Mouse (Mus musculus): ENCODE data around the gene Gm8660. TPM values are rescaled to one million over a fixed set of nuclear protein-coding genes. Genes with fewer than 3 reads are reported as not detected.
"Not testable (repeated sequence)": the region's sequence is repeated elsewhere in the genome, so short reads cannot be mapped to it uniquely, and the experiment has no call there.

The Gm8660 gene
- polyA plus RNA-seq (2015; fragmentation: Nextera tagmentation; extraction: Ambion mirVana) = not detected in 2 replicates

GRCm38 (mm10) chr7:22370939-22371338, at the start of gene Gm8660:
Gm8660 (minus strand) TSS chr7:22371039.
- ATAC-seq (ENCODE audit: low read depth); H3K9me3 ChIP-seq (replicated peaks); H3K4me1 ChIP-seq (replicated peaks); H3K9ac ChIP-seq; H3K4me2 ChIP-seq; H3K4me3 ChIP-seq (replicated peaks); H3K27ac ChIP-seq; DNase-seq; H3K36me3 ChIP-seq; H3K27me3 ChIP-seq: not testable (repeated sequence)
- WGBS (ENCODE audit: insufficient replicate concordance) = no CpG with 5 or more reads among the region's 1 CpGs

- WGBS (ENCODE audit: insufficient replicate concordance) = no CpG with 5 or more reads among the region's 3 CpGs
Observed at GRCm38 (mm10) chr7:22413283-22413682, 42.4 kb upstream of the Gm8660 start, which contains the start of gene Vmn1r148. Vmn1r148 (plus strand) TSS chr7:22413583.

DNA sequence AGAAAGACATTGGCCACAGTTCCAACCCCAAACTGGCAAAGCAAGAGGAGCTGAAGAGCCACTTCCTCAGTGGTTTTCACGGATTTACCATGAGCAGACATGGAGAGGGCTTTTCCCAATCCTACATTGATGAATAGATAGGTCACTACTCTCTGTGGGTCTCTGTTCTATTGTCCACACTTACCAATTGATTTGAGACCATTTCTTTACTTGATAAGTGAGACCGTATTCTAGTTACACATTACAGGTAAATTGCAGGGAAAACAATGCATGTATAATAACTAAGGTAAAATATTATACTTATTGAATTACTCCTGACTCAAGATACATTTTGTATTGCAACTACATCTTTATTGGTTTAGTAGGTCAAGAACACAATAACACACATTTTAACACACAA, 41.2 kb downstream of the Gm8660 start, which contains the start of gene Gm4187:
Gene Gm4187 (minus strand): TSS at position 101 of the 400 bp plus-strand sequence.
- not testable (repeated sequence) for H3K27me3 ChIP-seq; ATAC-seq (ENCODE audit: low read depth); H3K4me2 ChIP-seq; H3K4me1 ChIP-seq (replicated peaks); H3K9me3 ChIP-seq (replicated peaks); H3K36me3 ChIP-seq; DNase-seq; H3K27ac ChIP-seq; H3K9ac ChIP-seq; H3K4me3 ChIP-seq (replicated peaks)
- WGBS (ENCODE audit: insufficient replicate concordance) = no CpG with 5 or more reads among the region's 2 CpGs

More at GRCm38 (mm10) chr7:22413283-22413682, 42.4 kb upstream of the Gm8660 start, which contains the start of gene Vmn1r148:
- not testable (repeated sequence) for H3K27ac ChIP-seq; H3K27me3 ChIP-seq; H3K9me3 ChIP-seq (replicated peaks); H3K36me3 ChIP-seq; H3K4me1 ChIP-seq (replicated peaks); ATAC-seq (ENCODE audit: low read depth); H3K9ac ChIP-seq; H3K4me3 ChIP-seq (replicated peaks); H3K4me2 ChIP-seq; DNase-seq

Other genes with a start within 250 kb of the Gm8660 start
- gene Gm10666, start 236.3 kb downstream of the Gm8660 start, polyA plus RNA-seq (2015; fragmentation: Nextera tagmentation; extraction: Ambion mirVana) = not detected in 2 replicates
- gene Vmn1r142, start 207.0 kb downstream of the Gm8660 start, polyA plus RNA-seq (2015; fragmentation: Nextera tagmentation; extraction: Ambion mirVana) = not detected in 2 replicates
- not detected in 2 replicates for gene Vmn1r143, start 181.7 kb downstream of the Gm8660 start, polyA plus RNA-seq (2015; fragmentation: Nextera tagmentation; extraction: Ambion mirVana)
- gene Gm8653, start 169.8 kb downstream of the Gm8660 start, polyA plus RNA-seq (2015; fragmentation: Nextera tagmentation; extraction: Ambion mirVana) = not detected in 2 replicates
- not detected in 2 replicates for gene Gm8453, start 141.6 kb downstream of the Gm8660 start, polyA plus RNA-seq (2015; fragmentation: Nextera tagmentation; extraction: Ambion mirVana)
- not detected in 2 replicates for gene Gm4187, start 41.3 kb downstream of the Gm8660 start, polyA plus RNA-seq (2015; fragmentation: Nextera tagmentation; extraction: Ambion mirVana)
- gene Vmn1r148, start 42.5 kb upstream of the Gm8660 start, polyA plus RNA-seq (2015; fragmentation: Nextera tagmentation; extraction: Ambion mirVana) = not detected in 2 replicates
- gene Vmn1r149, start 67.2 kb upstream of the Gm8660 start, polyA plus RNA-seq (2015; fragmentation: Nextera tagmentation; extraction: Ambion mirVana) = not detected in 2 replicates
- gene Gm10665, start 93.0 kb upstream of the Gm8660 start, polyA plus RNA-seq (2015; fragmentation: Nextera tagmentation; extraction: Ambion mirVana) = not detected in 2 replicates
- not detected in 2 replicates for gene Vmn1r151, start 128.6 kb upstream of the Gm8660 start, polyA plus RNA-seq (2015; fragmentation: Nextera tagmentation; extraction: Ambion mirVana)
- gene Vmn1r152, start 151.9 kb upstream of the Gm8660 start, polyA plus RNA-seq (2015; fragmentation: Nextera tagmentation; extraction: Ambion mirVana) = not detected in 2 replicates
- not detected in 2 replicates for gene Gm8677, start 163.8 kb upstream of the Gm8660 start, polyA plus RNA-seq (2015; fragmentation: Nextera tagmentation; extraction: Ambion mirVana)
- gene Gm4201, start 194.3 kb upstream of the Gm8660 start, polyA plus RNA-seq (2015; fragmentation: Nextera tagmentation; extraction: Ambion mirVana) = not detected in 2 replicates
- gene Gm4565, start 217.1 kb upstream of the Gm8660 start, polyA plus RNA-seq (2015; fragmentation: Nextera tagmentation; extraction: Ambion mirVana) = not detected in 2 replicates

Measured in liver, embryonic 13.5 days (tissue).